Mouse (Mus musculus) embryonic fibroblast, embryonic 13.5 days (primary cell): ENCODE measurements around the gene Zfp286.

Source experiments
- CTCF ChIP-seq: IDR thresholded peaks from 2 replicates; pipeline ENCODE4 v1.5.1; 2011; ENCODE audit warnings: mild to moderate bottlenecking, control low read depth, low read length, moderate library complexity, borderline replicate concordance; ENCODE audit not compliant: insufficient read depth
- POLR2A ChIP-seq: IDR thresholded peaks from 2 replicates; pipeline ENCODE4 v1.6.1; 2011; ENCODE audit warnings: low read depth, mild to moderate bottlenecking, control low read depth, low read length, moderate library complexity

DNA sequence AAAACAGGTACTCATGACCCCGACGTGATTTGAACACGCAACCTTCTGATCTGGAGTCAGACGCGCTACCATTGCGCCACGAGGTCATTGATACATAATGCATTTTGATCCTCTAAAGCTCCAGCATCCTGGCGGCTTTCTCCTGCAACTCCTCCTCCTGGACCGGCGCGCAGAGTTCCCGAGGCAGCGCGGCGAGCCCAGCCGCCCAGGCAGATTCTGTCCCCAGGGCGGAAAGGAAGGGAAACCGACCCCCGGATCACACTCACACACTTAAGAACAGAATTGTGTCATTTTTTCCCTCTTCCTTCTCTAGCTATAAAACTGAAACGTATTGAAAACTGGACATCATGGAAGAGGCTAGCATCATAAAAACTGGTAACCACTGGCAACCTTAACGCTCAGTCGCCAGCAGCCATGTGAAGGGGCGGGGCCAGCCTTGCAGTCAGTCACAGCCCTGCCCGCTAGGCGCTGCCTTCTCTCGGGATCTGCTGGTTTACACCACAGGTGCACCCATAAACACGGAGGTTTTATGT lies 43.2 kb downstream of the Zfp286 start:
- TF ChIP-seq POLR2A (no peak), CTCF (no peak)
